ENCODE assay signal across 19 mouse cellular contexts in genomic region chrX:70466897-70467296, GRCm38 (mm10).
"Had no signal": no experiment of that assay in that cellular context is flagged by ENCODE, and none has a peak within 500 bp of the region (broad histone marks: within the 10 kb centered on the region; RNA-seq: fewer than 3 reads in every experiment).

No protein-coding gene starts in this region.

- H3K9me3 ChIP-seq: midbrain, embryonic 10.5 days; midbrain, embryonic 12.5 days; neural tube, embryonic 13.5 days; neural tube, embryonic 15.5 days had no signal

- H3K9ac ChIP-seq: lung, embryonic 14.5 days; midbrain, embryonic 12.5 days; neural tube, embryonic 13.5 days; neural tube, embryonic 15.5 days had no signal

- H3K27ac ChIP-seq: midbrain, embryonic 10.5 days; midbrain, embryonic 12.5 days; neural tube, embryonic 13.5 days; neural tube, embryonic 15.5 days had no signal

- H3K4me3 ChIP-seq: midbrain, embryonic 10.5 days; midbrain, embryonic 12.5 days; myocyte; neural tube, embryonic 13.5 days; neural tube, embryonic 15.5 days had no signal

- ATAC-seq: midbrain, embryonic 16.5 days had no signal

- H3K27me3 ChIP-seq: midbrain, embryonic 12.5 days; neural tube, embryonic 13.5 days; neural tube, embryonic 15.5 days had no signal

- DNase-seq: lung, adult 18-20 months; lung, embryonic 14.5 days; lung, postnatal 10 days; lung, postnatal 4 days; midbrain, embryonic 14.5 days; retina, postnatal 1 day; right cerebral cortex, adult 18-20 months; right cerebral cortex, postnatal 25 days; right cerebral cortex, postnatal 4 days; spleen, adult 18-20 months; thymus, adult 18-20 months; thymus, postnatal 14 days; thymus, postnatal 36 days had no signal

- H3K4me2 ChIP-seq: lung, embryonic 14.5 days; midbrain, embryonic 12.5 days; neural tube, embryonic 13.5 days; neural tube, embryonic 15.5 days had no signal

- H3K4me1 ChIP-seq: midbrain, embryonic 10.5 days; midbrain, embryonic 12.5 days; neural tube, embryonic 13.5 days; neural tube, embryonic 15.5 days had no signal
